Mouse (Mus musculus) embryonic stem cell, embryonic (primary cell): ENCODE measurements at regions not wholly inside any gene's neighbourhood (a gene's known extent, or its start where the extent isn't known, plus 50 kb on each side); places are given as distances from the start of the nearest gene placed in this dataset.

Experiments used
- CTCF ChIA-PET, 4 experiments: fragments of 300-600 bp in 2 of 4; fragments of 350-600 bp in 2 of 4; sonication (Branson Sonifier 250); formaldehyde crosslinking; loops; one replicate each; lab custom pipeline; 2022; ENCODE audit warnings: inconsistent platforms in 2 of 4; lab: Charles Lee
- POLR2A ChIA-PET, 4 experiments: fragments of 300-600 bp in 2 of 4; fragments of 350-600 bp in 2 of 4; sonication (Branson Sonifier 250); formaldehyde crosslinking; loops; one replicate each; lab custom pipeline; 2022; ENCODE audit warnings: antibody characterized with exemption in 4 of 4, inconsistent platforms in 1 of 4; lab: Charles Lee

GRCm38 (mm10) chr1:155041592-155041991, 57.8 kb downstream of the Ier5 start:
- ChIA-PET POLR2A (interaction anchor here in 3 of 4 experiments (0.5 to 1.7 kb wide), 7 partner anchors 9 to 158 kb away, joined by 3 to 6 read pairs (median 4); partner anchors contain the start of gene Ier5 (in 1 of the 3)), CTCF (interaction anchor here in 1 of 4 experiments (0.6 kb wide), 1 partner anchor 255 kb away, joined by 3 read pairs; no protein-coding TSS in a partner anchor)

GRCm38 (mm10) chr1:155040939-155041371, 58.5 kb downstream of the Ier5 start:
- ChIA-PET CTCF (interaction anchor here in 1 of 4 experiments (0.7 kb wide), 1 partner anchor 189 kb away, joined by 3 read pairs; no protein-coding TSS in a partner anchor), POLR2A (interaction anchor here in 3 of 4 experiments (0.5 to 1.7 kb wide), 9 partner anchors 9 to 185 kb away, joined by 3 to 6 read pairs (median 4); partner anchors contain the start of gene Ier5 (in 1 of the 3))

- CTCF ChIA-PET, result interaction anchor here in 2 of 4 experiments (0.6 to 0.7 kb wide), 5 partner anchors 16 to 251 kb away, joined by 3 to 18 read pairs (median 3); no protein-coding TSS in a partner anchor
These were observed 59.2 kb downstream of the Ier5 start for GRCm38 (mm10) chr1:155040086-155040726.

GRCm38 (mm10) chr1:155038631-155039625, 60.5 kb downstream of the Ier5 start:
- ChIA-PET CTCF (no interaction called here), POLR2A (no interaction called here)

More at GRCm38 (mm10) chr1:155040086-155040726, 59.2 kb downstream of the Ier5 start:
- POLR2A ChIA-PET, result interaction anchor here (0.6 to 1.7 kb wide), 8 partner anchors 36 to 1975 kb away, joined by 3 to 6 read pairs (median 4); partner anchors contain the start of gene Ier5 (in 1 of the 4)

- ChIA-PET POLR2A (no interaction called here), CTCF (interaction anchor here in 1 of 4 experiments (0.6 kb wide), 1 partner anchor 958 kb away, joined by 6 read pairs; no protein-coding TSS in a partner anchor)
These were observed 62.0 kb downstream of the Ier5 start for GRCm38 (mm10) chr1:155037479-155037878.

- CTCF ChIA-PET, result no interaction called here
- POLR2A ChIA-PET, result interaction anchor here in 1 of 4 experiments (0.9 kb wide), 1 partner anchor 10 kb away, joined by 3 read pairs; no protein-coding TSS in a partner anchor
These were observed 68.5 kb downstream of the Ier5 start for GRCm38 (mm10) chr1:155030908-155031307.

- POLR2A ChIA-PET, result interaction anchor here (0.5 to 2.4 kb wide), 9 partner anchors 21 to 987 kb away, joined by 3 to 8 read pairs (median 3); partner anchors contain the start of gene Ier5 (in 2 of the 4)
- CTCF ChIA-PET, result interaction anchor here (0.5 to 2.0 kb wide), 15 partner anchors 11 to 420 kb away, joined by 3 to 6 read pairs (median 4); partner anchors contain the start of gene Ier5 (in 1 of the 4)
These were observed 70.1 kb downstream of the Ier5 start for GRCm38 (mm10) chr1:155029195-155029879.

GRCm38 (mm10) chr1:155028735-155029134, 70.7 kb downstream of the Ier5 start:
- ChIA-PET POLR2A (interaction anchor here in 2 of 4 experiments (0.9 to 2.4 kb wide), 5 partner anchors 62 to 243 kb away, joined by 3 to 8 read pairs (median 3); partner anchors contain the start of gene Ier5 (in 2 of the 2)), CTCF (interaction anchor here in 3 of 4 experiments (0.6 to 3.4 kb wide), 15 partner anchors 21 to 253 kb away, joined by 3 to 19 read pairs (median 4); no protein-coding TSS in a partner anchor)

GRCm38 (mm10) chr1:155028147-155028546, 71.3 kb downstream of the Ier5 start:
- POLR2A ChIA-PET, result interaction anchor here in 2 of 4 experiments (0.7 to 2.4 kb wide), 6 partner anchors 63 to 884 kb away, joined by 3 to 8 read pairs (median 4); partner anchors contain the start of gene Ier5 (in 2 of the 2)

GRCm38 (mm10) chr1:155027583-155027982, 71.9 kb downstream of the Ier5 start:
- CTCF ChIA-PET, result interaction anchor here in 3 of 4 experiments (0.9 to 3.4 kb wide), 8 partner anchors 21 to 254 kb away, joined by 3 to 19 read pairs (median 6); no protein-coding TSS in a partner anchor

More at GRCm38 (mm10) chr1:155028147-155028546, 71.3 kb downstream of the Ier5 start:
- CTCF ChIA-PET, result interaction anchor here in 3 of 4 experiments (0.6 to 3.4 kb wide), 10 partner anchors 22 to 254 kb away, joined by 3 to 19 read pairs (median 4); no protein-coding TSS in a partner anchor

GRCm38 (mm10) chr1:155025862-155026478, 73.5 kb downstream of the Ier5 start:
- ChIA-PET CTCF (interaction anchor here (0.5 to 3.4 kb wide), 29 partner anchors 9 to 1234 kb away, joined by 3 to 19 read pairs (median 4); no protein-coding TSS in a partner anchor), POLR2A (interaction anchor here in 1 of 4 experiments (1.1 kb wide), 1 partner anchor 73 kb away, joined by 4 read pairs; no protein-coding TSS in a partner anchor)

More at GRCm38 (mm10) chr1:155027583-155027982, 71.9 kb downstream of the Ier5 start:
- POLR2A ChIA-PET, result interaction anchor here in 2 of 4 experiments (0.7 to 2.4 kb wide), 5 partner anchors 64 to 884 kb away, joined by 3 to 8 read pairs (median 4); partner anchors contain the start of gene Ier5 (in 2 of the 2)

GRCm38 (mm10) chr1:155023324-155023723, 76.1 kb downstream of the Ier5 start:
- POLR2A ChIA-PET, result interaction anchor here in 1 of 4 experiments (1.3 kb wide), 1 partner anchor 191 kb away, joined by 4 read pairs; no protein-coding TSS in a partner anchor
- CTCF ChIA-PET, result interaction anchor here in 1 of 4 experiments (1.0 kb wide), 1 partner anchor 193 kb away, joined by 3 read pairs; no protein-coding TSS in a partner anchor

- ChIA-PET POLR2A (interaction anchor here in 1 of 4 experiments (0.7 kb wide), 1 partner anchor 270 kb away, joined by 6 read pairs; no protein-coding TSS in a partner anchor), CTCF (interaction anchor here in 2 of 4 experiments (0.7 to 2.5 kb wide), 4 partner anchors 9 to 742 kb away, joined by 3 to 7 read pairs (median 3); no protein-coding TSS in a partner anchor)
These were observed 83.8 kb downstream of the Ier5 start for GRCm38 (mm10) chr1:155015669-155016068.

- ChIA-PET CTCF (interaction anchor here in 2 of 4 experiments (1.0 to 2.5 kb wide), 3 partner anchors 8 to 227 kb away, joined by 3 to 7 read pairs (median 3); no protein-coding TSS in a partner anchor), POLR2A (interaction anchor here in 1 of 4 experiments (0.7 kb wide), 1 partner anchor 271 kb away, joined by 6 read pairs; no protein-coding TSS in a partner anchor)
These were observed 84.5 kb downstream of the Ier5 start for GRCm38 (mm10) chr1:155014944-155015343.

- CTCF ChIA-PET, result interaction anchor here (0.6 to 1.0 kb wide), 8 partner anchors 12 to 1334 kb away, joined by 3 to 6 read pairs (median 4); no protein-coding TSS in a partner anchor
These were observed 85.7 kb downstream of the Ier5 start for GRCm38 (mm10) chr1:155013784-155014183.

More at GRCm38 (mm10) chr1:155013784-155014183, 85.7 kb downstream of the Ier5 start:
- POLR2A ChIA-PET, result no interaction called here
